Mouse (Mus musculus) urinary bladder, postnatal 10 days (tissue): ENCODE measurements around the gene Sun1.

ENCODE experiments used
- DNase-seq: peaks from one replicate; pipeline ENCODE4 v3.0.0; 2022; ENCODE audit warnings: low spot score

The Sun1 gene

GRCm38 (mm10) chr5:139199995-139200769, at the start of gene Sun1:
Gene Sun1, plus strand, starts transcription at chr5:139200637.
- DNase-seq: peak; percentile 95

- DNase-seq: no peak
Measured at GRCm38 (mm10) chr5:139160899-139161298, 39.5 kb upstream of the Sun1 start.

GRCm38 (mm10) chr5:139161632-139162031, 38.8 kb upstream of the Sun1 start:
- DNase-seq: no peak

- no peak for DNase-seq
Measured at GRCm38 (mm10) chr5:139166781-139167361, 33.6 kb upstream of the Sun1 start.

- no peak for DNase-seq
Measured at GRCm38 (mm10) chr5:139167548-139167947, 32.9 kb upstream of the Sun1 start.

GRCm38 (mm10) chr5:139171929-139172328, 28.5 kb upstream of the Sun1 start:
- DNase-seq: no peak

- DNase-seq: no peak
Measured at GRCm38 (mm10) chr5:139174141-139174540, 26.3 kb upstream of the Sun1 start.

GRCm38 (mm10) chr5:139174556-139175547, 25.6 kb upstream of the Sun1 start:
- DNase-seq: no peak

GRCm38 (mm10) chr5:139178895-139179631, 21.4 kb upstream of the Sun1 start:
- peak; percentile 38 for DNase-seq

- DNase-seq: no peak
Measured at GRCm38 (mm10) chr5:139183131-139183530, 17.3 kb upstream of the Sun1 start.

- DNase-seq: no peak
Measured at GRCm38 (mm10) chr5:139183601-139184000, 16.8 kb upstream of the Sun1 start.

GRCm38 (mm10) chr5:139184897-139185296, 15.5 kb upstream of the Sun1 start:
- DNase-seq: no peak

- DNase-seq: no peak
Measured at GRCm38 (mm10) chr5:139189726-139190125, 10.7 kb upstream of the Sun1 start.

- DNase-seq: no peak
Measured at GRCm38 (mm10) chr5:139190958-139191357, 9.5 kb upstream of the Sun1 start.

- no peak for DNase-seq
Measured at GRCm38 (mm10) chr5:139198779-139199178, 1.7 kb upstream of the Sun1 start.

GRCm38 (mm10) chr5:139199636-139199994, 822 bp upstream of the Sun1 start:
- DNase-seq: no peak

GRCm38 (mm10) chr5:139200770-139201569, 533 bp downstream of the Sun1 start:
- no peak for DNase-seq

GRCm38 (mm10) chr5:139202127-139202526, 1.7 kb downstream of the Sun1 start:
- no peak for DNase-seq

- no peak for DNase-seq
Measured at GRCm38 (mm10) chr5:139203312-139203711, 2.9 kb downstream of the Sun1 start.

- DNase-seq: no peak
Measured at GRCm38 (mm10) chr5:139206081-139206480, 5.6 kb downstream of the Sun1 start.

- DNase-seq: no peak
Measured at GRCm38 (mm10) chr5:139206525-139206924, 6.1 kb downstream of the Sun1 start.
